Mouse (Mus musculus): Measurements from ENCODE around the gene Prpf18. TPM values are rescaled to one million over a fixed set of nuclear protein-coding genes. Genes with fewer than 3 reads are reported as not detected.

Gene Prpf18
- polyA plus RNA-seq, 1 experiment from 2014 or later, result 33.7 TPM

Other genes starting within 250 kb of the Prpf18 start
- gene Bend7, start 65.7 kb upstream of the Prpf18 start, polyA plus RNA-seq (2016; fragmentation: Nextera tagmentation; extraction: Ambion mirVana), result 1.7 and 1.8 TPM in 2 replicates
- 47.6 and 49.2 TPM in 2 replicates for gene Sephs1, start 229.5 kb upstream of the Prpf18 start, polyA plus RNA-seq (2016; fragmentation: Nextera tagmentation; extraction: Ambion mirVana)

Measured in liver, embryonic 12.5 days (tissue).